Mouse (Mus musculus): ENCODE measurements at regions not wholly inside any gene's neighbourhood (a gene's known extent, or its start where the extent isn't known, plus 50 kb on each side); places are given as distances from the start of the nearest gene placed in this dataset.
A peak's percentile ranks its signal among the peaks of the same experiment; 100 is the strongest.

DNA sequence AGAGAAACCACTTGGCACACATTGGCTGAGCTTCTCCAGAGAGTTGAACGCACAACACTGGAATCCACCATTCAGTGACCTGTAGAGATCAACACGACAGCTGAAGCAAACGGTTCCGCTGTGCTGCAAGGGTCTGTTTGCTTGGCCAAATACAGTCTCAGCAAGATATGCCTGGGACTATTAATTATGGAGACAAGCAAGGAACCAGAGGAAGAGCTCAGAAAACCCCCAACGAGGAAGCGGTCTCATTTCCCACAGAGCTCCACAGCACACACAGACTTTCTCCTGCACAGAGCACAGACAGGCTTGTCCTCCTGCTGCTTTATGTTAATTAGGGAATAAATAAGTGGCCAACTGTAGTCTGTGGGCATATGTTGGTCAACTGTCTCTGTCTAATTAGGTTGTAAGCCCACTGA, 223.4 kb upstream of the Tacr3 start:
- no peak for DNase-seq (ENCODE audit: low spot score in 2 of 2)

- no peak for DNase-seq (ENCODE audit: low spot score in 2 of 2)
Observed at GRCm38 (mm10) chr3:134610244-134610643, 218.6 kb upstream of the Tacr3 start.

DNA sequence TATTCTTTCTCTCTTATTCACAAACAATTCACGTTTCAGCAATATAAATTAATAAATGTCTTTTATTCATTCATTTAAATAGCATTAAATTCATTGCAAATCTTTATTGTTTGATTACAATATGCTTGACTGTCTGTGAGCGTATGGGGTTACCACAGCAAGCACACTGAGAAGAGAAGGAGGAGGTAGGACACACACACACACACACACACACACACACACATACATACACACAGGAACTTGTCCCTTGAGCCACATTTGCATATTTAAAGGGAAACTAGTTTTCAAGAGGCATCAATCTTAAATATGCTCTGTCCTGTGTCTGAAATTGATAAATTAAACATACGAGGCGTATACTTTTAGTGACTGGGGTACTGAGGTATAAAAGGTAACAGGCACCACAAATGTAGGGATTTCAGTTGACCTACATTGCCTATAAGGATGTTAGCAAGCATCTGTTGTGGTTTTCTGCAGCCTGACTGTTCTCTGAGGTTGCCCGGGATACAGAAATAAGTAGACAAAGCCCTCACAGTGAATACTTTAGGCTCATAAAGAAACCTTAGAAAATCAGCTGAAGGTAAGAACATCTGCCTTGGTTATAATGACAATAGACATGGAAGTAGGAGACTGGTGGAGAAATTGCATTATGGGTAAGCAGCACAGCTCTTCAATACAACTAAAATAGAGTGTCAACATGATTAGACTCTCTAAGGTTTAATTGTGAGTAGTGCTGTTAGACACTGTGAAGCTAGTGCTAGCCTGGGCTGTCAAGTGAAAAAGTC, 217.1 kb upstream of the Tacr3 start:
- no peak for DNase-seq (ENCODE audit: low spot score in 2 of 2)

DNA sequence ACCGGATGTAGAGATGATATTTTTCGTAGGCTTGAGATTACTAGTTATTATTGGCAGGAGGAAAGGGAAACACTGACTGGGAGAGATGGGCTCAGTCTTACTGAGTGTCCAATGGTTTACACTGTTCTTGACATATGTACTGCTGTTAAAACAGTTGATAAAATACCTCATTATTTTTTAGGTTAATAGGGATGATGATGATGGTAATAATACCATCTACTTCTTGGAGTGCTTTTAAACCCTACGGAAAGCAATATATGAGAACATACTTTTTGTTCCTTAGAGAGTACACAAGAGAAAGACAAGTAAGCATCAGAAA, 216.6 kb upstream of the Tacr3 start:
- no peak for DNase-seq (ENCODE audit: low spot score in 2 of 2)

DNA sequence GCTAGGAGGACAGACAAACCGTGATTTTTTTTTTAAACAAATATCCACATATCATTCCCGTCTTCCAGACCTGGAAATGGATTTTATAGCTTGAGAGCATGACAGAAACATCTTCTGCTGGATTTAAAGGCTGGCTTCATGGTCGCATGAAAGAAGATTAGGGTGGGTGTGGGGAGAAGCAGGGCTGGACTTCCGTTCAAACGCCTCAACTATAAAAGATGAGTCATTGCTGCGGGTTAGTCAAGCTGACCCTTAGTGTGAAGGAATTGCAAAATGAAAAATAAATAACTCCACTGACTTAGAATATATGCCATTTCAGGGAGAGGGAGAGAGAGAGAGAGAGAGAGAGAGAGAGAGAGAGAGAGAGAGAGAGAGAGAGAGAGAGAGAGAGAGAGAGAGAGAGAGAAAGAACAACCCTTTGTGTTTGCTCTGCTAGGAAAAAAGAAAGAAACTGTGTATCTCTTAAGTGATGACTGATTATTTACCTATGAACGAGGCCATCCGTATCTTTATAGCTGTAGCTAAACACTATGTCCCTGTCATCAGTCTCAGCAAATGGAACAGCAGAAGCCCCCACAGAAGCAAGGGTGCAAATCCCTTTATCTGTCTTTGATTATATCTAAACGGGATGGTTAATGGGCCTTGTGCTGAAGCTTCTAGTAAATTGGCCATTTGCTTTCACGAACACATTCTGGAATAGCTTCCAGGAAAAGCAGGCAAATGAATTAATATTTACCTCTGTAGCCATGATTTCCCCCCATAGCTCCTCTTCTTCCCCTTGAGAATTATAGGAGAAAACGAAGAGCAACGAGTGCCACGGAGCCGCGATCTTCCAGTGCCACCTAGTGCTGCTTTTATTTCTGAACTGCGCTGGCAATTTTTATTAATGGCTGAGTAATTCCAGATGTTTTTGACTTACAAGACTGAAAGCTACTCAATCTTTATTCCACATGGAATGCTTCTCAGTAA, 199.4 kb upstream of the Tacr3 start:
- DNase-seq (ENCODE audit: low spot score in 2 of 2), result peak; percentile 36 to 52

DNA sequence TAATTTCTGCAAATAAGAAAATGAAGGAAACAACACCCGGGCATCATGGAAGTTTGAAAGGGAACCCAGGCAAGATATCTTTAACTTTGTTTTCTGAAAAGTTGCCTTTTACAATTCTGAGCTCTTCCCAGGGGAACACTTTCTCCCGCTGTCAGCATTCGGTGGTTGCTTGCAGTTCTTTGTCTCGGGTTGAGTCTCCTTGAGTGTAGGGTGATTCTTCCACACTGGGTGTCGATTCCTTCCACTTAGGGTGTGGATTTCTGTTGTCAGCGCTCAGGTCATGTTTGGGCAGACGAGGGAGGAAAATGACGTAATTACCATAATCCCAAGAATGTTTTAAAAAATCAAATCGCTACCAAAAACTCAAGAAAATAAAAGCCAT, 198.7 kb upstream of the Tacr3 start:
- no peak for DNase-seq (ENCODE audit: low spot score in 2 of 2)

DNA sequence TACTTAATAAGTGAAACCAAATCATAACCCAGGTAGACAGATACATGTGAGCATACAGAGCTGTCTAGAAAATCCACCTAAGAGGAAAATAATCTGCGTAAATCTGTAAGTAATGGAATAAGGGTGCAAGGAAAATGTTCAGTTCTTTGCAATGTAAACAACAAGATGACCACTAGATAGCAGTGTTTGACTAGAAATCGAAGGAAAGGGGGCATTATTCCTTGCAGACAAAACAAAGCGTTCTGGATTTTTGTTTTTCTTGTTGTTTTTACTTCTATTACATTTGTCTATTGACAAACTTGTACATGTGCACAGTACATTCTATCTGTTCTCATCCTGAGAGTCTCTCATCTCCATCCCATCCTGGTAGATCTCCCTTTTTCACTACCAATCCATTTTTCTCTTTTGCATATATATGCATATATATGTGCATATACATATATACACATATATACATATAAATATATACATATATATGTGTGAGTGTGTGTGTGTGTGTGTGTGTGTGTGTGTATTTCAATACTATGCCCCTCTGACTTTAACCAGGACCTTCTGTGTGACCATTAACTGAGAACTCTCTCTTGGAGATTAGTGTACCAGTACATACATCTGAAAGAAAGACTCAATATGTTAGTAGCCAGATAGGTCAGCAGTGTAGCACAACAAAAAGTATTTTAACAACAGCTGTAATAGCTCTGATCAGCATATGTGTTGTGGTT, 179.9 kb upstream of the Tacr3 start:
- no peak for DNase-seq (ENCODE audit: low spot score in 2 of 2)

DNA sequence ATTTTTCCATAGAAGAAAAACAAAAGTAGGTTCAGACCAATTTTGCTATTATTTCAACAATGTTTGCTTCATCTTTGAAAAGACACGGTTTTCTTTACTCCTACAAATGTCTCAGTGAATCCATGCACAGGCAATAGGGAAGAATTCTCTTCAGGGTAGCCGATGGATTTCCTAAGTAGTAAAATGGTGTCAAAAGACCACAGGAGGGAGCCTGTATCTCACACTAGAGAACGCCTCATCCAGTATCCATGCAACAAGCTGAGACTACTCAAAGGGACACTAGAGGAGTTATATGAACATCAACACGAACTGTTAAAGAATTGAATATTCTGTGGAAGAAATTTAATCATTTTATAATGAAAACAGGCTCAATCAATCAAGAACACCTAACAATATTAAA, 174.8 kb upstream of the Tacr3 start:
- peak in 1 of 2 experiments; percentile 24 for DNase-seq (ENCODE audit: low spot score in 2 of 2)

DNA sequence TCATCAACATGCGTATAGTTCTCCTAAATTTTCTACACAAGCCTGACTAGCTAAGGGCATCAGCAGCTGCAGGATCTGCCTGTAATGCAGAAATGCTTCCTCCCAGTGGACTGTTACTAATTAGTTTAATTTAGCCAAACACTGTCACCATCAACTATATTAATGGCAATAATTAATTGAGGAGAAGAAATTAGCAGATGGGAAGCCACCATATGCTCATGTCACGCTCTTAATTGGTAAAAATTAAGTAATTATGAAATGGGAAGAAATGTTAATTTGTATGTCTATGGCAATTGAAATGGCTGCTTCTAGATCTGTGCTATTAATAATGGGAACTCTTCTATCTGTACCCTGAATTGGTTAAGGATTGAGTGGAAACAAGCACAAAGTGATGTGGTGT, 133.9 kb upstream of the Tacr3 start:
- no peak for DNase-seq (ENCODE audit: low spot score in 2 of 2)

DNA sequence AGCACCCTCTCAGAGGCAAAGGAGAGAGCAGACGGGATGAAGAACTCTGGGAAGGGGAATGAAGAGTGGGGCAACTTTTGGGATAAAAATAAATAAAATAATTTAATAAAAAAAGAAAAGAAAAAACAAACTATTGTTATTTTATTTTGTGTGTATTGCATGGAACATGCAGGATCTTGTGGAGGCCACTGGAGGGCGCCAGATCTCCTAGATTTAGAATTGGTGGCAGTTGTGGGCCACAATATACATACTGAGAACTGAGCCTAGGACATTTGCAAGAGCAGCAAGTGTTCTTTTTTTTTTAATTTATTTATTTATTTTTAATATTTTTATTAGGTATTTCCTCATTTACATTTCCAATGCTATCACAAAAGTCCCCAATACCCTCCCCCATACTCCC, 110.2 kb upstream of the Tacr3 start:
- DNase-seq (ENCODE audit: low spot score in 2 of 2), result no peak

GRCm38 (mm10) chr3:134735684-134736083, 93.1 kb upstream of the Tacr3 start:
- DNase-seq (ENCODE audit: low spot score in 2 of 2), result no peak

GRCm38 (mm10) chr3:134761108-134761507, 67.7 kb upstream of the Tacr3 start:
- no peak for DNase-seq (ENCODE audit: low spot score in 2 of 2)

DNA sequence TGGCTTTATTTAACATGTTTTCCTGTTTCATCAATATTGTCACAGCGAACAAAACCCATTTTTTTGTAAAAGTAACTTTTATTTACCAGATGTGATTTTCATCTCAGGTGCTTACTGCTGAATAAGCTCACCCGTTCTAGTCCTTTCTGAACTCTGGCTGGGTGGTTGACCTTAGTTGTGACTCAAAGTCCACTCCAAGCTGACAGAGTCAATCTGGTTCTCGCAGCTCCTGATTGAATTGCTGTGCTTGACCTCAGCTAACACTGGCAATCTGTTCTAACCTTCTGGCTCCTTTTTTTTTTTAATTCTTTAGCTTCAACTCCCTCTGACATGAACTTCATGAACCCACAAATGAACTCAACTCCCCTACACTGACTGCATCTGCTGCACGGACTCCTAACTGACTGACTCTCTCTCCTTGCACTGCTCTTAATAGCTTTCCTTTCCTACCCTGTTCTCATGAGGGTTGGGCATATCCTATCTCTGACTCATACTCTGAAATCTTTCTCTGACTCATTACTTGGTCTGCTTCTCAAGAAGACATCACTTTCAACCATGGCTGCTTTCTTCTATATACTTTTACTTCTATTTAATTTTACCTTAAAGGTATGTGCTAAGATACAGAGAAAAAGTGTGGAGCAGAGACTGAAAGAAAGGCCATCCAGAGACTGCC, 65.4 kb upstream of the Tacr3 start:
- no peak for DNase-seq (ENCODE audit: low spot score in 2 of 2)
